Mouse (Mus musculus) left cerebral cortex, postnatal 36 days (tissue): Measurements from ENCODE around the gene Tuba8. TPM values are rescaled to one million over a fixed set of nuclear protein-coding genes. Genes with fewer than 3 reads are reported as not detected.

Source experiments
- DNase-seq, 2 experiments: peaks; one replicate each; pipeline ENCODE4 v3.0.0; 2021 to 2022; ENCODE audit warnings: low spot score in 2 of 2, mixed read lengths in 1 of 2
- intact Hi-C: fragments of 180-260 bp; cut with DNase I; formaldehyde crosslinking; loops from one replicate; pipeline ENCODE4 v1.15.1; 2025
- total RNA-seq, 2 experiments: library from RNA; stranded (reverse); gene quantifications; 2 replicates each; pipeline ENCODE4 v1.2.3; 2021

Tuba8 gene
- total RNA-seq: 1 to 10 TPM; 9.6 TPM

- intact Hi-C loops: no loop called here
- DNase-seq: peak; percentile 65 to 76
Measured at GRCm38 (mm10) chr6:121210149-121210925, at the start of gene Tuba8. Tuba8 (plus strand) TSS chr6:121210696.

- intact Hi-C loops: no loop called here
- no peak for DNase-seq
Measured at GRCm38 (mm10) chr6:121162616-121163015, 47.9 kb upstream of the Tuba8 start.

- no peak for DNase-seq
- intact Hi-C loops: no loop called here
Measured at GRCm38 (mm10) chr6:121166098-121166552, 44.4 kb upstream of the Tuba8 start.

- no peak for DNase-seq
- intact Hi-C loops: no loop called here
Measured at GRCm38 (mm10) chr6:121167381-121167975, 43.0 kb upstream of the Tuba8 start.

GRCm38 (mm10) chr6:121171102-121171501 lies 39.4 kb upstream of the Tuba8 start:
- DNase-seq: no peak
- intact Hi-C loops: no loop called here

GRCm38 (mm10) chr6:121173471-121173870 lies 37.0 kb upstream of the Tuba8 start:
- no peak for DNase-seq
- intact Hi-C loops: no loop called here

- DNase-seq: no peak
- intact Hi-C loops: loop anchor here (5.0 kb wide), 1 partner anchor 42 kb away; the partner anchor contains the start of gene Mical3
Measured at GRCm38 (mm10) chr6:121174761-121175160, 35.7 kb upstream of the Tuba8 start.

GRCm38 (mm10) chr6:121176011-121176730 lies 34.3 kb upstream of the Tuba8 start:
- no peak for DNase-seq
- intact Hi-C loops: loop anchor here (5.0 kb wide), 1 partner anchor 44 kb away; the partner anchor contains the start of gene Mical3

- intact Hi-C loops: loop anchor here (5.0 kb wide), 1 partner anchor 44 kb away; the partner anchor contains the start of gene Mical3
- DNase-seq: no peak
Measured at GRCm38 (mm10) chr6:121176731-121177098, 33.8 kb upstream of the Tuba8 start.

GRCm38 (mm10) chr6:121177118-121177708 lies 33.3 kb upstream of the Tuba8 start:
- intact Hi-C loops: loop anchor here (5.0 kb wide), 1 partner anchor 45 kb away; the partner anchor contains the start of gene Mical3
- DNase-seq: no peak

GRCm38 (mm10) chr6:121178700-121179358 lies 31.7 kb upstream of the Tuba8 start:
- DNase-seq: peak; percentile 21 to 67

GRCm38 (mm10) chr6:121179846-121180245 lies 30.6 kb upstream of the Tuba8 start:
- DNase-seq: no peak
- intact Hi-C loops: loop anchor here (1.0 to 5.0 kb wide), 2 partner anchors 48 to 209 kb away; partner anchors contain the start of gene Mical3

More at GRCm38 (mm10) chr6:121178700-121179358, 31.7 kb upstream of the Tuba8 start:
- intact Hi-C loops: loop anchor here (1.0 to 5.0 kb wide), 2 partner anchors 47 to 208 kb away; partner anchors contain the start of gene Mical3

GRCm38 (mm10) chr6:121183414-121184173 lies 26.9 kb upstream of the Tuba8 start, which contains the start of gene Pex26:
Pex26 (plus strand) TSS chr6:121183667.
- peak; percentile 89 to 91 for DNase-seq
- intact Hi-C loops: no loop called here

GRCm38 (mm10) chr6:121184198-121185140 lies 26.0 kb upstream of the Tuba8 start:
- intact Hi-C loops: loop anchor here (5.0 kb wide), 1 partner anchor 78 kb away; no protein-coding TSS in a partner anchor
- DNase-seq: peak; percentile 26 to 35

GRCm38 (mm10) chr6:121185232-121185631 lies 25.3 kb upstream of the Tuba8 start:
- no peak for DNase-seq
- intact Hi-C loops: loop anchor here (5.0 kb wide), 1 partner anchor 77 kb away; no protein-coding TSS in a partner anchor

GRCm38 (mm10) chr6:121191261-121192009 lies 19.1 kb upstream of the Tuba8 start:
- intact Hi-C loops: no loop called here
- DNase-seq: no peak
